Mouse (Mus musculus) ZHBTc4 (cell line): ENCODE measurements around the gene Rps28.
A peak's percentile ranks its signal among the peaks of the same experiment; 100 is the strongest.

Experiments used
- DNase-seq: peaks from one replicate; pipeline ENCODE4 v3.0.0-alpha.2; 2011; ENCODE audit warnings: low read depth, low spot score

Gene Rps28

GRCm38 (mm10) chr17:33812475-33812874 lies 11.9 kb downstream of the Rps28 start:
- no peak for DNase-seq

GRCm38 (mm10) chr17:33811142-33811516 lies 13.2 kb downstream of the Rps28 start:
- no peak for DNase-seq

- DNase-seq = peak; percentile 99
Measured at GRCm38 (mm10) chr17:33810334-33811141, 13.8 kb downstream of the Rps28 start, which contains the start of gene Kank3. Gene Kank3 (plus strand): TSS chr17:33810519.

- DNase-seq = no peak
Measured at GRCm38 (mm10) chr17:33808192-33808591, 16.2 kb downstream of the Rps28 start.

- peak; percentile 89 for DNase-seq
Measured at GRCm38 (mm10) chr17:33807181-33807888, 17.0 kb downstream of the Rps28 start.

- DNase-seq = peak; percentile 30
Measured at GRCm38 (mm10) chr17:33804745-33805144, 19.6 kb downstream of the Rps28 start.

- peak; percentile 67 for DNase-seq
Measured at GRCm38 (mm10) chr17:33804205-33804604, 20.2 kb downstream of the Rps28 start.

- peak; percentile 72 for DNase-seq
Measured at GRCm38 (mm10) chr17:33802221-33802620, 22.1 kb downstream of the Rps28 start.

GRCm38 (mm10) chr17:33799277-33799676 lies 25.1 kb downstream of the Rps28 start:
- DNase-seq = no peak

GRCm38 (mm10) chr17:33798306-33798705 lies 26.1 kb downstream of the Rps28 start:
- no peak for DNase-seq

- DNase-seq = no peak
Measured at GRCm38 (mm10) chr17:33788732-33789131, 35.6 kb downstream of the Rps28 start.

- DNase-seq = no peak
Measured at GRCm38 (mm10) chr17:33786375-33786774, 38.0 kb downstream of the Rps28 start.

GRCm38 (mm10) chr17:33784939-33785338 lies 39.4 kb downstream of the Rps28 start:
- no peak for DNase-seq

GRCm38 (mm10) chr17:33783408-33783807 lies 41.0 kb downstream of the Rps28 start:
- DNase-seq = no peak

GRCm38 (mm10) chr17:33782067-33782466 lies 42.3 kb downstream of the Rps28 start:
- DNase-seq = peak; percentile 41

GRCm38 (mm10) chr17:33781124-33781977 lies 43.0 kb downstream of the Rps28 start, which contains the start of gene Angptl4:
Gene Angptl4 (minus strand): TSS chr17:33781830.
- peak; percentile 90 for DNase-seq

GRCm38 (mm10) chr17:33780431-33780830 lies 43.9 kb downstream of the Rps28 start:
- no peak for DNase-seq

GRCm38 (mm10) chr17:33779967-33780295 lies 44.4 kb downstream of the Rps28 start:
- no peak for DNase-seq

GRCm38 (mm10) chr17:33779271-33779966 lies 44.9 kb downstream of the Rps28 start:
- DNase-seq = no peak

GRCm38 (mm10) chr17:33775287-33775686 lies 49.1 kb downstream of the Rps28 start:
- no peak for DNase-seq

- no peak for DNase-seq
Measured at GRCm38 (mm10) chr17:33774573-33775155, 49.7 kb downstream of the Rps28 start.
